Mouse (Mus musculus): Measurements from ENCODE around the gene Dhrs7b. TPM values are rescaled to one million over a fixed set of nuclear protein-coding genes. Genes with fewer than 3 reads are reported as not detected.

Gene Dhrs7b
- total and polyA plus RNA-seq, 2 experiments from 2014 or later = 29.1 to 30.9 TPM

DNA sequence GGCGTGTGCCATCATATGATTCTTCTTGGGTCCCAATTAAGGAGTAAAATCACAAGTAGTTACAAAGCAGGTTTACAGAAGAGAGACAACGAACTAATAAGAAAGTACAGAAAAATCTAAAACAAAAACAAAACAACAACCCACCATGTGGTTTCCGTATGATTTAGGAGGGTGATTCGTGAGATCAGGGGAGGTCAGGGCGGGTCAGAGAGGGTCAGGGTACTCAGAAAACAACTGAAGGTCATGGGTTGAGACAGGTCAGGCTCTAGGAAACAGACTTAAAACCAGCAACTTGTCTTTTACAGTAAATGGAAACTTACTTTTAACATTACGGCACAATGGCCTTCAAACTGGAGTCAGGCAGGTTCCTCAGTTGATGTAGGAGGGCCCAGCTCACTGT lies 59.9 kb downstream of the Dhrs7b start:
- no peak for TF ChIP-seq CTCF (IDR thresholded peaks at IDR 0.05; ENCODE audit: low read depth)

DNA sequence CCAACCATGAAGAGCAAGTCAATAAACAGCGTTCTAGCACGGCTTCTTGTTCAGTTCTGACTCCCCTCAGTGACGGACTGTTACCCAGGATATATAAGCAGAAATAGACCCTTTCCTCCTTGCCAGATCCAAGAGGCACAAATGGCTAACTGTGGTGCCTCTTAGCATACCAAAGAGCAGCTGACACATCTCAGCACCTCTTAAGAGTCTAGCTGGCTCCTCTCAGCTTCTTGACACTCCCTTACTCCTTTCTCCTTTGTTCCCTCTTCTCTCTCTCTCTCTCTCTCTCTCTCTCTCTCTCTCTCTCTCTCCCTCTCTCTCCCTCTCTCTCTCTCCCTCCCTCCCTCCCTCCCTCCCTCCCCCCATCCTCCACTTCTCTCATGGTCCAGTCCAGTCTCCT lies 60.3 kb downstream of the Dhrs7b start:
- H3K9ac ChIP-seq = no peak overlapping the region
- DNase-seq (no peak), ATAC-seq (no peak)
- H3K27ac ChIP-seq (ENCODE audit: low read depth, low read length) = no peak overlapping the region
- 75% methylated on average over 3 of the region's 3 CpGs for WGBS
- no peak overlapping the region for H3K4me3 ChIP-seq (ENCODE audit: low read depth, low read length)
- H3K27me3 ChIP-seq (ENCODE audit: insufficient read depth, low read length) = no peaks in the 10 kb centered on the region
- H3K4me2 ChIP-seq (ENCODE audit: low read depth) = no peak overlapping the region
- H3K36me3 ChIP-seq (ENCODE audit: insufficient read depth) = no peaks in the 10 kb centered on the region
- no peak for TF ChIP-seq CTCF (IDR thresholded peaks at IDR 0.05; ENCODE audit: low read depth)
- no peaks in the 10 kb centered on the region for H3K4me1 ChIP-seq (ENCODE audit: insufficient read depth)
- no peaks in the 10 kb centered on the region for H3K9me3 ChIP-seq (ENCODE audit: low read length)

More for the DNA sequence above, 59.9 kb downstream of the Dhrs7b start:
- no peak overlapping the region for H3K4me2 ChIP-seq (ENCODE audit: low read depth)
- no peak overlapping the region for H3K4me3 ChIP-seq (ENCODE audit: low read depth, low read length)
- no peak overlapping the region for H3K27ac ChIP-seq (ENCODE audit: low read depth, low read length)
- H3K9me3 ChIP-seq (ENCODE audit: low read length) = no peaks in the 10 kb centered on the region
- H3K36me3 ChIP-seq (ENCODE audit: insufficient read depth) = no peaks in the 10 kb centered on the region
- H3K9ac ChIP-seq = no peak overlapping the region
- DNase-seq (no peak), ATAC-seq (no peak)
- WGBS = 79% methylated on average over 6 of the region's 6 CpGs
- H3K27me3 ChIP-seq (ENCODE audit: insufficient read depth, low read length) = no peaks in the 10 kb centered on the region
- H3K4me1 ChIP-seq (ENCODE audit: insufficient read depth) = no peaks in the 10 kb centered on the region

DNA sequence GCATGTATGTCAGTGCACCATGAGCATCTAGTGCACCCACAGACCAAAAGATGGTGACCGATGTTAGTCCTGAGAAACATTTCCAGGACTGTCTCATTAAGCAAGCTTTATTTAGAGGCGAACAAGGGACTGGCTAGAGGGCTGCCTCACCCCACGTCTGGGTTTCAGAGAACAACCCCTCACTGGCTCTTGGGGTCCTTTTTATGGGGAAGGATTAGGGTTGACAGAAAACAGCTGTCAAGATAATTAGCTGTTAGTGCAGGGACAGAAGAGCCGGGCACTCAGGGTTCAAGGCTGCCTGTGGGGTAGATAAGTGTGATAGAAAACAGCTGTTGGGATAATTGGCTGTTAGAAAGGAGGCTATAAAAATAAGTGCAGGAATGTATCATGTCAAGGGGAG lies 65.5 kb downstream of the Dhrs7b start:
- 10% methylated on average over 4 of the region's 4 CpGs for WGBS
- no peak for ATAC-seq

DNA sequence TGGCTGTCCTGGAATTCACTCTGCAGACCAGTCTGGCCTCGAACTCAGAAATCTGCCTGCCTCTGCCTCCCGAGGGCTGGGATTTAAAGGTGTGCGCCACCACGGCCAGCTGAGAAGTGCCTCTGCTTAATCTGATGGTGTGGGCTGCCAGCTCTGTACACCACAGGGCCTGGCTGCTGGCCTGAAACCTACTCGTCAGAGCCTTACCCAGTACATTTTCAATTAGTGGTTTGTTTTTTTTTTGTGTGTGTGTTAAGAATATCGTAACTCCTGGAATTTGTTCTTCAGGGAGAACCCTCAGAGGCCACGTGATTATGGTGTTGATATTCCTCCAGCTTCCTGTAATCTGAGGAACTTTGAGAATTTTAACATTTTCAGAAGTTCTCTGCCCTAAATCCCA lies 71.6 kb downstream of the Dhrs7b start:
- TF ChIP-seq CTCF (IDR thresholded peaks at IDR 0.05; ENCODE audit: low read depth) = no peak
- Histone ChIP-seq H3K36me3 (ENCODE audit: insufficient read depth) (peaks cover 33% of the 10 kb centered on the region), H3K9ac (no peak overlapping the region), H3K4me2 (ENCODE audit: low read depth) (no peak overlapping the region), H3K27me3 (ENCODE audit: insufficient read depth, low read length) (no peaks in the 10 kb centered on the region), H3K4me3 (ENCODE audit: low read depth, low read length) (no peak overlapping the region), H3K9me3 (ENCODE audit: low read length) (no peaks in the 10 kb centered on the region), H3K27ac (ENCODE audit: low read depth, low read length) (no peak overlapping the region), H3K4me1 (ENCODE audit: insufficient read depth) (no peaks in the 10 kb centered on the region)
- WGBS = 84% methylated on average over 7 of the region's 7 CpGs
- ATAC-seq (no peak), DNase-seq (no peak)

More for the DNA sequence above, 65.5 kb downstream of the Dhrs7b start:
- DNase-seq = no peak
- Histone ChIP-seq H3K36me3 (ENCODE audit: insufficient read depth) (no peaks in the 10 kb centered on the region), H3K4me3 (ENCODE audit: low read depth, low read length) (no peak overlapping the region), H3K4me1 (ENCODE audit: insufficient read depth) (no peaks in the 10 kb centered on the region), H3K4me2 (ENCODE audit: low read depth) (no peak overlapping the region), H3K9me3 (ENCODE audit: low read length) (no peaks in the 10 kb centered on the region), H3K27ac (ENCODE audit: low read depth, low read length) (no peak overlapping the region), H3K9ac (no peak overlapping the region), H3K27me3 (ENCODE audit: insufficient read depth, low read length) (no peaks in the 10 kb centered on the region)
- no peak for TF ChIP-seq CTCF (IDR thresholded peaks at IDR 0.05; ENCODE audit: low read depth)

DNA sequence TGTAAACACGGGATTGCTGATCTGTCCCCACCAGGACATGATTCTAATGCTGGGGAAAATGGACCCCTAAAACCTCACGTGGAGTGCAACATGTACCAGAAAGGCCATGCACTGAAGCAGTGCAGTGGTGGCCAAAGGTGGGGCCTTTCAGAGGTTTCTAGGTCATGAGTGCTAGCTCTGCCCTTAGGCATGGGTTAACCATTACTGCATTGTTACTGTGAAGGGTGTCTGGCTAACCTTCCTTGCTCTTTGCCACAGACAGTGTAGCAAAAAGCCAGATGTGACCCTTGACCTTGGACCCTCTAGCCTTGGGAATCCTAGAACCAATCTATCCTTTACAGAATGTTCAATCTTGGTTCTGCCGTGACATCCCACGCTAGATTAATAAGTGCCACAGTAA lies 72.1 kb downstream of the Dhrs7b start:
- no peak overlapping the region for H3K4me3 ChIP-seq (ENCODE audit: low read depth, low read length)
- H3K9me3 ChIP-seq (ENCODE audit: low read length) = no peaks in the 10 kb centered on the region
- TF ChIP-seq CTCF (IDR thresholded peaks at IDR 0.05; ENCODE audit: low read depth) = no peak
- H3K9ac ChIP-seq = no peak overlapping the region
- H3K36me3 ChIP-seq (ENCODE audit: insufficient read depth) = peaks cover 33% of the 10 kb centered on the region
- WGBS = 79% methylated on average over 4 of the region's 4 CpGs
- no peaks in the 10 kb centered on the region for H3K4me1 ChIP-seq (ENCODE audit: insufficient read depth)
- ATAC-seq (no peak), DNase-seq (no peak)
- H3K4me2 ChIP-seq (ENCODE audit: low read depth) = no peak overlapping the region
- no peak overlapping the region for H3K27ac ChIP-seq (ENCODE audit: low read depth, low read length)
- H3K27me3 ChIP-seq (ENCODE audit: insufficient read depth, low read length) = no peaks in the 10 kb centered on the region

DNA sequence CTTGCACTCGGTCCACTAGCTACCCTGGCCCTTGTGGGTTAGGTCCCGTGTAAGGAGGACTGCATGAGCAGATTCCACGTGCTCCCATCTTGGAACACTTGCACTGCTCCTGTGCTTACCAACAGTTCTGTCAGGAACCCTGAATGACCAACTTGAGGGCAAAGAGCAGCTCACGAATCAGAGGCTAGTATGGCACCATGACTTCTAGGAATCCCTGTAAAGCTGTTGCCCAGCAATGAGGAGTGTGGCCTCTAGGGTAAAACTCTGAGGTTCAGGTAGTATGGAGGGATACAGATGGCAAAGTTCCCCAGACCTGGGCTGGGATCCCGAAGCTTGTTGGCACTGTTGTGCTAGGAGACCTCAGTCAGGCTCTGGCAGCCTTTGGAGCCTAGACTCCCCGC lies 73.2 kb downstream of the Dhrs7b start:
- ATAC-seq (no peak), DNase-seq (no peak)
- Histone ChIP-seq H3K36me3 (ENCODE audit: insufficient read depth) (peaks cover 33% of the 10 kb centered on the region), H3K27me3 (ENCODE audit: insufficient read depth, low read length) (no peaks in the 10 kb centered on the region), H3K4me3 (ENCODE audit: low read depth, low read length) (no peak overlapping the region), H3K27ac (ENCODE audit: low read depth, low read length) (no peak overlapping the region), H3K9ac (no peak overlapping the region), H3K4me2 (ENCODE audit: low read depth) (no peak overlapping the region), H3K4me1 (ENCODE audit: insufficient read depth) (no peaks in the 10 kb centered on the region), H3K9me3 (ENCODE audit: low read length) (no peaks in the 10 kb centered on the region)
- TF ChIP-seq CTCF (IDR thresholded peaks at IDR 0.05; ENCODE audit: low read depth) = no peak
- 91% methylated on average over 6 of the region's 6 CpGs for WGBS

DNA sequence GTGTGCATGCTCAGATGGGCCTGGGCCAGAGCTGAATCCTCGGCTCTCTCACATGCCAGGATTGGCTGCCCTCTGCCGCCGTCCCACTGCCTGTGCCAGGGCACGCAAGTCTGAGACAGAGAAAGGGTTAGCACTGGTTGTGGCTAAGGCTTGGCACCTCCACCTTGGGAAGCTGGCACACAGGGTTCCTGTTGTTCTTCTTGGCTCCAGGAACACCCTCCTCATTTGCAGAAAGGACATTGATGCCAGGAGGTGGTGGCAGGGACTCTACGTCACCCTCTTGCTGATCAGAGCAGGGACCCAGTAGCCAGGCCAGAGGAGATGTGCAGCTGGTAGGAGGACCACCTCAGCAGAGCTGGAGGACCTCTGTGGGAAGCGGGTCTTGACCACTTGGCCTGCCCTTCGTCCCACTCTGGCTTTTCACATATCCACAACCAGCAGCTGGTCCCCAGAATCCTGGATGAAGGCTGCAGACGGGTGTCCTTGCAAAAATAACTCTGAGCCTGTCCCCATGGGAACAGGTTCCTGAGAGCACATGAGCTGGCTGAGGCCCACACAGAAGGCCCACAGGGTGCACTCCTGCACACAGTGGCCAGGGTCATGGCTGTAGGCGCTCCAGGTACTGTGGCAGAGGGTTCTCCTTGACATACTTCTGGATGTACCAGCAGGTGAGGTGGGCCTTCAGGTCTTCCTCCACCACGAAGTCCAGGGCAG lies 75.1 kb downstream of the Dhrs7b start:
- Histone ChIP-seq H3K9ac (no peak overlapping the region), H3K4me2 (ENCODE audit: low read depth) (no peak overlapping the region), H3K4me1 (ENCODE audit: insufficient read depth) (no peaks in the 10 kb centered on the region), H3K9me3 (ENCODE audit: low read length) (no peaks in the 10 kb centered on the region), H3K4me3 (ENCODE audit: low read depth, low read length) (no peak overlapping the region), H3K27ac (ENCODE audit: low read depth, low read length) (no peak overlapping the region), H3K27me3 (ENCODE audit: insufficient read depth, low read length) (no peaks in the 10 kb centered on the region), H3K36me3 (ENCODE audit: insufficient read depth) (peaks cover 33% of the 10 kb centered on the region)
- DNase-seq (no peak), ATAC-seq (no peak)
- 91% methylated on average over 10 of the region's 10 CpGs for WGBS
- no peak for TF ChIP-seq CTCF (IDR thresholded peaks at IDR 0.05; ENCODE audit: low read depth)

Data from forebrain, postnatal 0 days (tissue).